Mouse (Mus musculus): ENCODE results near the gene Hist1h2ak. TPM values are rescaled to one million over a fixed set of nuclear protein-coding genes. Genes with fewer than 3 reads are reported as not detected.

The Hist1h2ak gene
- total RNA-seq, 2 experiments from 2014 or later, result 258 to 1,637 TPM

Other genes starting within 250 kb of the Hist1h2ak start
- gene Zkscan8, start 222.7 kb downstream of the Hist1h2ak start, total RNA-seq (2015), result 7.0 and 7.1 TPM in 2 replicates
- gene Zkscan8, start 222.7 kb downstream of the Hist1h2ak start, total RNA-seq (2017), result 4.4 and 4.9 TPM in 2 replicates
- gene Olfr1366, start 211.0 kb downstream of the Hist1h2ak start, total RNA-seq (2015), result not detected in 2 replicates
- gene Olfr1366, start 211.0 kb downstream of the Hist1h2ak start, total RNA-seq (2017), result not detected in 2 replicates
- not detected in 2 replicates for gene Olfr1535, start 193.9 kb downstream of the Hist1h2ak start, total RNA-seq (2015)
- not detected in 2 replicates for gene Olfr1535, start 193.9 kb downstream of the Hist1h2ak start, total RNA-seq (2017)
- not detected in 2 replicates for gene Olfr1364, start 172.1 kb downstream of the Hist1h2ak start, total RNA-seq (2015)
- not detected in 2 replicates for gene Olfr1364, start 172.1 kb downstream of the Hist1h2ak start, total RNA-seq (2017)
- not detected in 2 replicates for gene Olfr1362, start 139.8 kb downstream of the Hist1h2ak start, total RNA-seq (2015)
- not detected in 2 replicates for gene Olfr1362, start 139.8 kb downstream of the Hist1h2ak start, total RNA-seq (2017)
- not detected in 2 replicates for gene Olfr11, start 111.3 kb downstream of the Hist1h2ak start, total RNA-seq (2015)
- not detected in 2 replicates for gene Olfr11, start 111.3 kb downstream of the Hist1h2ak start, total RNA-seq (2017)
- not detected in 2 replicates for gene Olfr1361, start 90.4 kb downstream of the Hist1h2ak start, total RNA-seq (2015)
- gene Olfr1361, start 90.4 kb downstream of the Hist1h2ak start, total RNA-seq (2017), result not detected in 2 replicates
- gene Olfr1360, start 76.4 kb downstream of the Hist1h2ak start, total RNA-seq (2015), result not detected in 2 replicates
- gene Olfr1360, start 76.4 kb downstream of the Hist1h2ak start, total RNA-seq (2017), result not detected in 2 replicates
- not detected in 2 replicates for gene Olfr1359, start 55.7 kb downstream of the Hist1h2ak start, total RNA-seq (2015)
- not detected in 2 replicates for gene Olfr1359, start 55.7 kb downstream of the Hist1h2ak start, total RNA-seq (2017)
- 262 and 280 TPM in 2 replicates for gene Hist1h2bl, start 37.7 kb downstream of the Hist1h2ak start, total RNA-seq (2015)
- gene Hist1h2bl, start 37.7 kb downstream of the Hist1h2ak start, total RNA-seq (2017), result 409 and 426 TPM in 2 replicates
- 5.0 and 7.6 TPM in 2 replicates for gene Hist1h2ai, start 37.4 kb downstream of the Hist1h2ak start, total RNA-seq (2015)
- 3,924 and 4,338 TPM in 2 replicates for gene Hist1h2ai, start 37.4 kb downstream of the Hist1h2ak start, total RNA-seq (2017)
- gene Hist1h3h, start 36.2 kb downstream of the Hist1h2ak start, total RNA-seq (2015), result 37.0 and 141 TPM in 2 replicates
- gene Hist1h3h, start 36.2 kb downstream of the Hist1h2ak start, total RNA-seq (2017), result 82.6 and 194 TPM in 2 replicates
- 139 and 162 TPM in 2 replicates for gene Hist1h2bm, start 31.8 kb downstream of the Hist1h2ak start, total RNA-seq (2015)
- gene Hist1h2bm, start 31.8 kb downstream of the Hist1h2ak start, total RNA-seq (2017), result 615 and 635 TPM in 2 replicates
- 5.8 and 10.7 TPM in 2 replicates for gene Hist1h4j, start 18.8 kb downstream of the Hist1h2ak start, total RNA-seq (2015)
- 595 and 644 TPM in 2 replicates for gene Hist1h4j, start 18.8 kb downstream of the Hist1h2ak start, total RNA-seq (2017)
- 97.3 and 158 TPM in 2 replicates for gene Hist1h4k, start 3.3 kb downstream of the Hist1h2ak start, total RNA-seq (2015)
- 2,083 and 3,751 TPM in 2 replicates for gene Hist1h4k, start 3.3 kb downstream of the Hist1h2ak start, total RNA-seq (2017)
- 318 and 331 TPM in 2 replicates for gene Hist1h2bn, start 296 bp upstream of the Hist1h2ak start, total RNA-seq (2015)
- gene Hist1h2bn, start 296 bp upstream of the Hist1h2ak start, total RNA-seq (2017), result 1,434 and 1,651 TPM in 2 replicates
- gene Hist1h1b, start 26.8 kb upstream of the Hist1h2ak start, total RNA-seq (2015), result 792 and 803 TPM in 2 replicates
- 2,001 and 2,565 TPM in 2 replicates for gene Hist1h1b, start 26.8 kb upstream of the Hist1h2ak start, total RNA-seq (2017)
- 290 and 369 TPM in 2 replicates for gene Hist1h3i, start 29.5 kb upstream of the Hist1h2ak start, total RNA-seq (2015)
- 211 and 245 TPM in 2 replicates for gene Hist1h3i, start 29.5 kb upstream of the Hist1h2ak start, total RNA-seq (2017)
- 5.6 TPM in 1 of 2 replicates, not detected in the other for gene Hist1h2an, start 33.4 kb upstream of the Hist1h2ak start, total RNA-seq (2015)
- 740 and 806 TPM in 2 replicates for gene Hist1h2an, start 33.4 kb upstream of the Hist1h2ak start, total RNA-seq (2017)
- gene Hist1h2bp, start 33.6 kb upstream of the Hist1h2ak start, total RNA-seq (2015), result 15.3 and 29.2 TPM in 2 replicates
- gene Hist1h2bp, start 33.6 kb upstream of the Hist1h2ak start, total RNA-seq (2017), result 50.7 and 60.8 TPM in 2 replicates
- gene Hist1h2bq, start 56.4 kb upstream of the Hist1h2ak start, total RNA-seq (2015), result 340 and 370 TPM in 2 replicates
- 37.2 and 71.4 TPM in 2 replicates for gene Hist1h2bq, start 56.4 kb upstream of the Hist1h2ak start, total RNA-seq (2017)
- gene Hist1h2ao, start 56.6 kb upstream of the Hist1h2ak start, total RNA-seq (2015), result 149 and 256 TPM in 2 replicates
- gene Hist1h2ao, start 56.6 kb upstream of the Hist1h2ak start, total RNA-seq (2017), result 2,161 and 2,311 TPM in 2 replicates
- gene Hist1h4m, start 57.9 kb upstream of the Hist1h2ak start, total RNA-seq (2015), result 67.9 and 71.7 TPM in 2 replicates
- 1,995 and 3,050 TPM in 2 replicates for gene Hist1h4m, start 57.9 kb upstream of the Hist1h2ak start, total RNA-seq (2017)
- gene Hist1h4n, start 78.4 kb upstream of the Hist1h2ak start, total RNA-seq (2015), result 60.0 and 63.1 TPM in 2 replicates
- gene Hist1h4n, start 78.4 kb upstream of the Hist1h2ak start, total RNA-seq (2017), result 1,683 and 2,067 TPM in 2 replicates
- 111 and 142 TPM in 2 replicates for gene Hist1h2ap, start 79.7 kb upstream of the Hist1h2ak start, total RNA-seq (2015)
- 857 and 1,070 TPM in 2 replicates for gene Hist1h2ap, start 79.7 kb upstream of the Hist1h2ak start, total RNA-seq (2017)
- 322 and 378 TPM in 2 replicates for gene Hist1h2br, start 79.9 kb upstream of the Hist1h2ak start, total RNA-seq (2015)
- gene Hist1h2br, start 79.9 kb upstream of the Hist1h2ak start, total RNA-seq (2017), result 273 and 294 TPM in 2 replicates
- gene Zfp184, start 191.3 kb upstream of the Hist1h2ak start, total RNA-seq (2015), result 0.23 and 0.36 TPM in 2 replicates
- 0.65 TPM in 1 of 2 replicates, not detected in the other for gene Zfp184, start 191.3 kb upstream of the Hist1h2ak start, total RNA-seq (2017)
- not detected in 2 replicates for gene Pom121l2, start 227.4 kb upstream of the Hist1h2ak start, total RNA-seq (2015)
- not detected in 2 replicates for gene Pom121l2, start 227.4 kb upstream of the Hist1h2ak start, total RNA-seq (2017)